Mouse (Mus musculus): ENCODE measurements at regions not wholly inside any gene's neighbourhood (a gene's known extent, or its start where the extent isn't known, plus 50 kb on each side); places are given as distances from the start of the nearest gene placed in this dataset.

DNA sequence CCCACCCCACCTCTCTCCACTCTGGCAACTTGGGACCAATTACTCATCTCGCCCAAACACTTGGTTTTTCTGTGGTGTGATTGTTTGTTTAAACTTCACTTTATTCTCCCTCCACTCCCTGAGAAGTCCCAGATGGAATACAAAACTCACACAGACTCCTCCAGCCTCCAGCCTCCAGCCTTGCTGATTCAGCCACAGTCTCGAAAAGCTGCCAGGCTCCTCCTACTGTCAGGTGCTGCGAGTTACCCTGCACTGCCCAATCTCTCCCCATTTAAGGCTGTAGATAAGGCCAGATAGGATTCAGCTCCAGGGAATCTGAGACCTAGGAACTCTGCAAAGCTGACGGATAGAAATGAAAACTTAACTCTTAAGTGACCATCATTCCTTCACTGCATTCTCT lies 340.7 kb downstream of the Cmpk2 start:
- DNase-seq: peak in 1 of 2 experiments; percentile 4

DNA sequence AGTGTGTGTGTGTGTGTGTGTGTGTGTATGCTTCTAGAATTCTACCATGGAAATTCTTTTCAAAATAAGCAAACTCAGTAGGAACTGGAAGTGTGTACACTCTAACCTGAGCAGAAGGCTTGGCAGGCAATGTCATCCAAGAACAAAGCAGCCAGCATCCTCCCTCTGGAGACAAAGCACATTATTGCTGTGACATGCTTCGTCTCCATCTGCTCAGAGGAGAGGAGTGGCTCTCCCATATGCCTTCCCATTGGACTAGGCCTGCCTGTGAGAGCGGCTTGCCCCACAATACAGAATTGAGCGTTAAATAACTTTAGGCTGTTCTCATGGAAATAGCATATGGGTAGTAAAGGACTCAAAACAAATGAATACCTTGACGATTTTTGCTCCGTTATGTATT lies 333.5 kb downstream of the Cmpk2 start:
- intact Hi-C loops (cut with DNase I): no loop called here
- DNase-seq: no peak

More for the DNA sequence above, 340.7 kb downstream of the Cmpk2 start:
- intact Hi-C loops (cut with DNase I): no loop called here

DNA sequence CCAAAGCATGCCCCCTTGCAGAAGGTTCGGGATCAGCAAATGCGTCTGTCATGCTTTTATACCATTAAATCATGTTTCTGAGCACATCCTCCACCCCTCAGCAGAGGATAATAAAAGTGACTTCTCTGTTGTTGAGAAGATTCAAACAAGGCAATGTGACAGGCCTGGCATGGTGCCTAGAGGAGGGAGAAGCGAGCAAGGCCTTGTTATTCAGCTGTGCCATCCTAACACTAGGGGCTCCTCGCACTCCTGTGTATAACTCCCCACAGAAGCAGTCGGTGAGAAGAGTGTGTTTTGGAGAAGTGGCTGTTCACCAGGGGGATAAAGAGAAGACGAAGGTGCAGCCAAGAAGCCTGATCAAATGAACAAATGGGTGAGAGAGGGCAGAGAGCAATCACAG lies 330.3 kb downstream of the Cmpk2 start:
- no peak for DNase-seq
- intact Hi-C loops (cut with DNase I): loop anchor here (10.0 kb wide), 1 partner anchor 255 kb away; no protein-coding TSS in a partner anchor

DNA sequence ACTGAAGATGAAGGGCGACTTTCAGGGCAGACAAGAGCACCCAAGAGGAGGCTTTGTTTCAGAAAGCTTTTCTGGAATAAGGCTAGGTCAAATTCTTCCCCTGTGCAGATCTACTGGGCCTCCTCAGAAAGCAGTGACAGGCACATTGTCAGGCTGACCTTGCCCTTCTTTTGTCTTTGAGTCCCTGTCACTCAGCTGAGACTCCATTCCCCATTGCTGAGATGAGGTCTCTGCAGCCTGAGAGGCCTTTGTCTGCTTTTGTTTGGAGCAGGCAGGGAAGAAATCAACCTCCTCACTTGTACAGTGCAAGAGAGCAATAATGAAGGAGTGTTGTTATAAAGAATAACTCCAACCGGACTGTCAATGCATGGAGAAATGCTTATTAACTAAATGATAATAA lies 327.4 kb downstream of the Cmpk2 start:
- intact Hi-C loops (cut with DNase I): loop anchor here (10.0 kb wide), 1 partner anchor 252 kb away; no protein-coding TSS in a partner anchor
- DNase-seq: no peak

DNA sequence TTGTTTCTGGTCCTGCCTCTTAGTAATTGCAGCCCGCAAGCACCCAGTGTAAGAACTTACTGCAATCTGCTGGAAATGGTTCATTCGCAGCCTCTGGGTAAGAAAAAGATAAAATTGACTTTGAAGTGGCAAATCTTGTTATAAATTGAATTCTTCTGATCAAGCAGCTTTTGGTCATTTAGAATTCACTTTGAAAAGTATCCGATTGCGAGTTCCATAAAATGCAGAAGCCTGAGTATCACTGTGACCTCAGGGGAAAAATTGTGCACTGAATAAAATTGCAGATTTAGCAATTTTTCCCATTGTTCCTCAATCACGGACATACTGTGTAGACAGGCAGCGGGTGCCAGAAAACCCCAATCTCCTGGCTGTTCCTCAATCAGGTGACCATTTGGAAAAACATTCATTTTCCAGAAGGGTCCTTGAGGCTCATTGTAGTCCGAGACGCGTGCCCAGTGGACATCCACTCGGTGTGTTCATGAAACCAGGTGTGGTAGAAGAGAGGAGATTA lies 320.4 kb downstream of the Cmpk2 start:
- no peak for DNase-seq

DNA sequence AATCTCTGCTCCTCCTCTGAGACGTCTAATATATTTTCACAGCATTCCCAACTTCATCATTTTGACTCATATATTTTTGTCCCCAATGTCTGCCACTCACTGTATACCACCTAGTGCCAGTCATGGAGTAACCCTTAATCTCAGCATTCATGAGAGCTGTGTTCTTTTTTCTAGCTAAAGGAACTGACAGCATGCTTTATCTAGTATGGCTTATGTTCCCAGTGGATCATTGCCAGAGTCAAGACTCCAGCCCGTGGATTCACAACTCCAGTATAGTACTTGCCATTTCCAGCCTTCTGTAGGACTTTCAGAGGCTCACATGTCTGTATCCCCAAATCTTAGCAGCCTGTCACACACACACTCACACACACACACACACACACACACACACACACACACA lies 316.5 kb downstream of the Cmpk2 start:
- peak in 1 of 2 experiments; percentile 2 for DNase-seq
- intact Hi-C loops (cut with DNase I): no loop called here

More for the DNA sequence above, 320.4 kb downstream of the Cmpk2 start:
- intact Hi-C loops (cut with DNase I): no loop called here

DNA sequence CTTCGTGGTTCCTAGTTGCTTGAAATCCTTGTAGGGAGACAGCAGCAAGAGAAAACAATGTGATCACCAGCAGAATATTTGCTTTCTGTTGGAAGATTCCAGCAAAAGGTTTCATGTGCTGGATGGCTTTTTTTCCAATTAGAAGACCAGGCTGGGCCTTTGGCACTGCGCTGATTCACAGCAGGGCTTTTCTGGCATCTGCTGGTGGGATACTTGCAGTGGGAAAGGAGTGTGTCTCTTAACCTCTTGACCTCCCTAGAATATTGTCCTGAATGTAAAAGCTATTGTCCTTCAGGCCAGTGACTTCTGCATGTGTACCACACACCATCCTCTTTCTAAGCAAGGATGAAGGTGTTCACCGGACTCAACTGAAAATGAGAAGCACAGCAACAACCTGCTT lies 315.4 kb downstream of the Cmpk2 start:
- intact Hi-C loops (cut with DNase I): no loop called here
- no peak for DNase-seq

DNA sequence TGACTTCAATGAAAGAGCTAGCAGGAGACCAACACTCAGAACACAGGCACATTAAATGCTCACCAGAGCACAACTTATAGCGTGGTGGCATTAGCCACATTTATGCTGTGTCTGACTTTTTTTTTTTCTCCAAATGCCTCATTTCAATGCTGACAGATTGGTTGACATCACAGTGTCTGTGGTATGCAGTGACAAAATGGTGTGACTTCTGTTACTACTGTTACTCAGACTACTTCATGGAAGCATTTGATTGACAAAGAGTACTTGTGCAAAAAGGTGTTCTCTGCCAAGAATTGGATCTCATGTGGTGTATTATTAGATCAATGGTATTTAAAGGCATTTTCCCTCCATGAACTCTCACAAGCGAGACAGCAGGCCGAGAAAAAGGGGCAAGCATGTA lies 314.8 kb downstream of the Cmpk2 start:
- no peak for DNase-seq
- intact Hi-C loops (cut with DNase I): no loop called here

DNA sequence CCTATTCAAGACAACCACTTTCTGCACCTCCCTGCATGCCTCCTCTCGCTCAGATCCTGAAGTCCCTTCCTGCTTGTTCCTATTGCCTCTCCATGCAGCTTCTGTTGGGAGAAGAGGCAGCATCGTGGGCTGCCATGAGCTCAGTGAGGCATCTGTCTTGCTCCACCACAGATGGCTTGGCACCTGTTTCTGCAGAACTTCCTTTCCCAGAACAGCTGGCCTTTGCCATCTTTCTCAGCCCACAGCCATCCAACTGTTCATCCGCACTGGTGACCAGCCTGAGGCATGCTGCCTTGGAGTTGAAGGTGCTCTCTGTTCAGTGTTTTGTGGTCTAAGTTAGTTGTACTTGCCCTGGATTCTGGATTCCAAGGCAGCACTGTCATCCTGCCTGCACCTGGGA lies 312.5 kb downstream of the Cmpk2 start:
- no peak for DNase-seq
- intact Hi-C loops (cut with DNase I): no loop called here

DNA sequence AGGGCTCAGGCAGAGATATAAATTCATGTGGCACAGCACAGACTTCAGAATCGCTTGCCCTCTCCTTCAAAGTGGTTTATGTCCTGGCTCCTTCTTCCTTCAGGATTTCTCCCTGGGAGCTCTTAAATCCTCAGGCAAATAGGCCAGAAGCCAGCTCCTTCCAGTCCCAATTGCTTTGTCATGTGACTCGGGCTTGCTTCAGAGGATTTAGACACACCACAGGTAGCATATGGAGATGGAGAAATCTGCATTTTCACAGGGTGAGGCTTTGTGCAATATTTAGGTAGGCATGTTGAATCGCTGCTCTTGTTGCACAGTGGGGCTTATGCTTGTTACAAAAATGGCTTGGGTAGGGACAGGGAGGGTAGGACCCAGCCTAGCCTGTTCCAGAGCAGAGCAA lies 309.8 kb downstream of the Cmpk2 start:
- intact Hi-C loops (cut with DNase I): no loop called here
- no peak for DNase-seq

DNA sequence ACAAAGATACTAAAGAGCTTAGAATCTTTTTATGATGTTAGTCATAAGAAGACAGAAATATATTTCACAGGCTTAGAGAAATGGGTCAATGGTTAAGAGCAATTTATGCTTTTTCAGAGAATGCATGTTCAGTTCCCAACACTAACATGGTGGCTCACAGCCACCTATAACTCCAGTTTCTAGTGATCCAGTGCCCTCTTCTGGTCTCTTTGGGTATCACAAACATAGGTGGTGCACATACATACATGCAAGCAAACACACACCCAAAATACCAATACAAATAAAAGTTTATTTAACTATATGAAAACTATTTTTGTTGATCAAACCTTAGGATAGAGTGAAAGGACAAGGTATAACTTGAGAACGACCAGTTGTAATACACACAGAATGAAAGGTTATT lies 308.0 kb downstream of the Cmpk2 start:
- DNase-seq: no peak
- intact Hi-C loops (cut with DNase I): no loop called here

DNA sequence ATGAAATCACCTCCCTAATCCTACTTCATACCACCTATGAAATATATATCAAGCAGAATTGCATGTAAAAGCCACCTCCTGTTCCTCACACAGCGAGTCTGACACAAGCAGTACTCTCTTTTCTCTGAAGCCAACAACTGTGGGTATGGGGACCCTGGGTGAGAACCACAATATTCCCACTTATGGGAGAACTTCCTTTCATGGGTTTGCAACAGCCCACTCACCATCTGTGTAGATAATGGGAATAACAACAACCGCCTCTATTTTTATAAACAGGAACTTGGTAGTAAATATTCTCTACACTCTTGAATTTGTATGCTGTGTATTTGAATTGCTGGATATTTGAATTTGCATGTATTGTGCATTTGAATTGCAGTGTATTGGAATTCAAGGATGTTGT lies 305.0 kb downstream of the Cmpk2 start:
- no peak for DNase-seq
- intact Hi-C loops (cut with DNase I): no loop called here

DNA sequence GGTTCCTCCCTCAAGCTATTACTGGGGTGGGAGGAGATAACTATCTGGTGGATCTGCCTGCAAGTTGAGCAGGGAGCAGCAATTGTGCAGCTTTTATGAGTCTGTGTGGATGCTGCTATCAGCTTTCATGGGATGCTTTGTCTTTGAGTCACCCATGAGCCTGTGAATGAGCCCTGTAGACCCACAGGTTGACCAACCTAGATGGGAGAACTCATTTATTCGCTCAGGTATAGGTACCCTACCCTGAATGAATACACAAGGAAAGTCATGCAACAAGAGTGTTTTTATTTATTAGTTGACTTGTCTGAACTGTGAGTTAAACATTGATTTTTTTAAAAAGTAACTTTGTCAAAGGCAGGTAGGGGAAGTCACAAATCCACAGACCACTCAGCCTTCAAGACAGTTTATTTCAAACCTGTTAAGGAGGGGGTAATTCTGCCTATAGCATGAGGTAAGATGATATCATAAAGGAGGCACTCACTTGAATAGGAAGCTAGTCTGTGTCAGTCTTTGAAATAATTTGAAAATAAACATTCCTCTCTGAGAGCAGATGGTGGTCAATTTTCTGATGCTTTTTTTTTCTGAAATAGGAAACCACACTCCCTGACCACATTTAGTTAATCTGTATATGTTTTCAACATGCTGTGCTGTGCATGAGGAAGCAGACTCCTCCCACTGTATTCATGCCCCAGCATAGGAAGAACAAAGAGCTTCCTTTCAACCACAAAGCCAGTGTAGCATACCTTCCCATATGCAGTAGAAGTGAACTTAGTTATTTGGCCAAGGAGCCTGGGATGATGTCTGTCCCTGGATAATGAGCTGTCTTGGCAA lies 302.0 kb downstream of the Cmpk2 start:
- no peak for DNase-seq
- intact Hi-C loops (cut with DNase I): no loop called here

DNA sequence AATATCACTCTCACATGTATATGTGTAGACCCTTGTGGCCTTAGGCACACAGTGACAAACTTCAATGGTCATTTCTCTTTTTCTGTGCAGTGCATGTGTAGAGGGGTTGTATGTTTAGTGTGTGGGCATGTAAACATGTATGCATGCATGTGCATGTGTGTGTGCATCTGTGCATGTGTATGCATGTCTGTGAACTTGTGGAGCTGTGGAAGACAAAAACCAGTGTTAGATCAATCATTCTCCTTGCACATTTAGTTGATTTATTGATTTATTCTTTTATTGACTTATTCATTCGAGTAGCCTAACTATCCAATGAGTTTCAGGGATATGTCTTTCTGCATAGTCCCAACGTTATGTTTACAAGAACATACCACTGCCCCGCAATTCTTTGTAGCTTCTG lies 298.5 kb downstream of the Cmpk2 start:
- no peak for DNase-seq
- intact Hi-C loops (cut with DNase I): no loop called here

DNA sequence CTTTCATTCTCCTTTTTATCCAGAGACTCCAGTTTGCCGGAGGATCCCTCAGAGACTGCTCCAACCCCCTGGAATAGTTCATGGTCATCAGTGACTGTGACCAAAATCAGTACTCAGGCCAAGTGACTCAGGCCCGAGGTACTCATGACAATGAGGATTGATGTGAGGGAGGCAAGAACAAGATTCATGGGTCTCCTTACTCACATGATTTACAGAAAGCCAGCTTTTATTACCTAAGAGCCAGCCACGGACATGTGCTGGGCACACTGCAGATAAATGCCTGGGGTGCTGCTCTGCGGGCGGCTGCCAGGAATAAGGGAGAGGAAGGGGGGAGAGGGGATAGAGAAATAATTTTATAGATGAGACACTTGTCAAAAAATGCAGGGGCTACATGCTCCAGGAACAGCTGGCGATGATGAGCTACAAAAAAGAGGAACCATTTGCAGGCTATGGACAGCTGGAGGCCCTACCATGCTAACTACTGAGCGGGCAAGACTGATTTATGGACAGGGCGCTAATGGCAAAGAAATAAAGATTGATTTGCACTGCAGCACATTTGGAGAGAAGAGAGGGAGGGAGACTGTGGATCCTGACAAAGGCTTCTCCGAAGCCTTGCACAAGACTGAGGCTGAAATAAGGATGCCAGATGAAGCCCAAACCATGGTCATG lies 289.8 kb downstream of the Cmpk2 start:
- intact Hi-C loops (cut with DNase I): no loop called here
- DNase-seq: no peak

DNA sequence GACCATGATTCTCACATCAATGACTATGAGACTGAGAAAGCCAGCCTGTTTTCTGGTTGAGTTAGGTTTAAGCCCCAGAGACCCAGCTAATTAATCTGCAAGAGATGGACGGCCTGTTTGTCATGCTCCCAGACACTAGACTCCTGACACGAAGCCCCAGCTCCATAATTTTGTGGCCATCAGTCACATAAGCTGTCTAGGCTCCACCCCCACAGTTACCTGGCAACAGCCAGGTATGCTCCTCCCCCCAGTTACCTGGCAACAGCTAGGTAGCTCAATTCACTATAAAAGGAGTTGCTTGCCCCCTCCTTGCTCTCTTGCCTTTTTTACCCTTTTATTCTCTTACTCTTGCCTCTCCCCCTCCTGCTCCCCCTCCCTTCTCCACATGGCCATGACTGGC lies 287.3 kb downstream of the Cmpk2 start:
- intact Hi-C loops (cut with DNase I): no loop called here
- no peak for DNase-seq

DNA sequence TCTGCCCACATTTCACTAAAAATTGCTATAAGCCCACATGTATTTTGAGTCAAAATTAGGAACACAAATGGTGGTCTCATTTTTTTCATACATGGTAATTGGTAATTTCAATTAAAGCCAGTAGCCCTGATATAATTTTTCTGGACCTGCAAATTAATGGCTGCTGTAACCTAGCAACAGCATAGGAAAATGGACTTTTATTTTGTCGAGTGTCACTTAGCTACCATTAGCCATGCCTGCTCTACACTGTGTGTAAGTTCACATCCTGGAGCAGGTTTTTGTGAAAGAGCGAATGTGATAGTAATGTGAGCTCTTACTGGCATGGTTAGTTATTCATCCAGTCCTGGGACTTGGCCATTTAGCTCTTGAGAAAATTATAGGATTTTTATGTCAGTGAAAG lies 285.6 kb downstream of the Cmpk2 start:
- DNase-seq: no peak
- intact Hi-C loops (cut with DNase I): no loop called here

DNA sequence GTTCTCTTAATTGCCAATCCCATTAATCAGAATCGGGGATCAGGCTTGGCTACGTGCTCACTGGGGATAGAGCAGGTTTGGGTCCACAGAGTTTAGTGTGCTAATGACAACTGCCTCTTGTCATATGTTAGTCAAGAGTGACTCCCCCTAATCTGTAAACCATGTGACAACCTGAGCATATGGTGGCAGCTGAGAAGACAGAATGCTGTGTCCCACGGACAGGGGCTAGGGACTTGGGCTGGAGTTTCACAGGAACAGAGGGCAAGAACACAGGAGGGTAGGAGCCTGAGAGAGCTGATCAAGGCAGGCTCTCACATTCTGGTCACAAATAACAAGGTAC lies 265.5 kb downstream of the Cmpk2 start:
- intact Hi-C loops (cut with DNase I): no loop called here
- DNase-seq: no peak

DNA sequence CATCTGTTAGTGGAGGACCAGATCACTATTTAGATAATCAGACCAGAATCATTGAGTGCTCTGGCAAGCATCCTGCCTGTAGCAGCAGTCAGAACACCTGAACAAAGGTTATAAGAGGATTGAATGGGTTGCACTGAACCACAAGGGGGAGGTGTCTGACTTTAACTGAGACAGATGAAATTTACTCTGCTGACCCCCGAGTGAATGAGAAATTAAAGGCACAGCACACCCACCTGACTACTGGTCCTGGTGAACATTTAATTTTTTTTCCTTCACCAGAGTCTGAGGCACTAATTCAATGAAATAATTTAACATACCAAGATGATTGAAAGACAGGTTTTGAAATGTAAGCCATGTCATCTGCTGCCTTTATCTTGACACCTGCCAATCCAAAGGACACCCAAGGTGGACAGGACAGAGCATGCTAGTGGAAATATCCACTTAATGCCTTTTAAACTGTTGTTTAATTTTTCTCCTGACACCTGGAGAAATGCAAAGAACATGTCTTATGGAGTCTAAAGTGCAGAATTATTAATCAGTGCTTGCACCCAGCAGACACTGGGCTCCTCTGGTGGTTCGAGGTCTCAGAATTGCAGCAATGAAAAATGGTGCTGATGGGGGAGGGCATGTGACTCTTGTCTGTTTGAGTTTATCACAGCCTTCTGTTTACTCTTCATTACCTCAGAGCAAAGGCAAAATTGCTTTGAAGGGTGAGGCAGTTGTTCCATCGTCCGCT lies 265.0 kb downstream of the Cmpk2 start:
- DNase-seq: peak in 1 of 2 experiments; percentile 2
- intact Hi-C loops (cut with DNase I): no loop called here

DNA sequence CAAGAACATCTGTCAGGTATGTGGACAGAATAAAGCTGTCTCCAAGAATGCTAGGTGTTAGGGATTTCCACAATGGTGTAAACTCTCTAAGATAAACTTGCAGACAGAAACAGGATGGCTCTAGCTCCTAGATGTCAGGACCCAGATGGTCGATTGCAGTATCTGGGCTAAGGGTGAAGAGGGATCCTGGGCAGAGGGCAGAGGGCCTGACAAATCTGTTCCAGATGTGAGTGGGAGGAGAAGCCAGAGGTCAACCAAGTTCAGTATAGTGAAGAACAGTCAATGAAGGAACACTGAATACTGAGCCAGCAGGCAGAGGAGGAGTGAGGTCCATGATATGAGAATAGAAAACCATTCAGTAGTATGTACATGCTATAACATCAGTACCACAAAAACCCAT lies 254.4 kb downstream of the Cmpk2 start:
- intact Hi-C loops (cut with DNase I): no loop called here
- DNase-seq: peak in 1 of 2 experiments; percentile 2

DNA sequence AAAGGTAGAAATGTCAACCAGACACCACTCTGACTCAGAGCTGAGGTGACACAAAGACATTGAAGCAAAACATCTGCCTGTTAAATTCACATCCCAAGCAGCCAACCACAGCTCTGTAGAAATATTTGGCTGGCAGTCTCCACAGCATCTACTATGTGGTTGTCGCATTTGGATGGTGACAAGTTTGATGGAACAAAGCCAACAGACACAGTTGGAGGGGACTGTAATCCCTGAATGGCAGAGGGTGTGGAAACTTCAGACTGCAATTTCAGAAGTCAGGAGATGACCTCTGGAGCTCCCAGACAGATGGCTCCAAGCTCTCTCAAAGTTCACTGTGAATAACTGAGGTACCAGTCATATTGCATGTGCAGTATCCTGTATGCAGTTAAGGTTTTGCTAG lies 229.8 kb downstream of the Cmpk2 start:
- DNase-seq: peak; percentile 7 to 8
- intact Hi-C loops (cut with DNase I): no loop called here
